Mouse (Mus musculus): ENCODE data around the gene Ddb1.

GRCm38 (mm10) chr19:10671854-10672417, 66.8 kb downstream of the Ddb1 start:
- TF ChIP-seq CTCF (IDR thresholded peaks at IDR 0.05; ENCODE audit: extremely low read depth, insufficient read depth, insufficient read length, insufficient replicate concordance) = no peak
- no peak for TF ChIP-seq POLR2A (IDR thresholded peaks at IDR 0.05; ENCODE audit: low read depth, low read length)
